Mouse (Mus musculus) adrenal gland, postnatal 10 days (tissue): ENCODE results near the gene Ly86. TPM values are rescaled to one million over a fixed set of nuclear protein-coding genes. Genes with fewer than 3 reads are reported as not detected.
A peak's percentile ranks its signal among the peaks of the same experiment; 100 is the strongest.

Experiments
- DNase-seq: peaks from one replicate; pipeline ENCODE4 v3.0.0; 2021; ENCODE audit warnings: mixed read lengths
- long read RNA-seq, 2 experiments: library from polyadenylated mRNA; stranded (forward); transcript quantifications; one replicate each; pipeline ENCODE4 v2.0.0; 2021
- total RNA-seq, 2 experiments: library from RNA; stranded (reverse); gene quantifications; 2 replicates each; pipeline ENCODE4 v1.2.3; 2021

Ly86 gene
- total RNA-seq: 1 to 10 TPM; 4.2 to 4.6 TPM
- long read RNA-seq, experiment 1, partial matches to known transcripts: 0 of 4 reads
- long read RNA-seq, experiment 1, other reads (novel, unspliced or antisense): 0 of 4 reads
- long read RNA-seq, experiment 2, partial matches to known transcripts: 0 of 1 reads
- long read RNA-seq, experiment 2, other reads (novel, unspliced or antisense): 0 of 1 reads

- no peak for DNase-seq
These were observed at the start of gene Ly86 for GRCm38 (mm10) chr13:37344909-37345772. Gene Ly86 (plus strand): TSS chr13:37345208.

- no peak for DNase-seq
These were observed 47.1 kb upstream of the Ly86 start for GRCm38 (mm10) chr13:37297886-37298285.

- DNase-seq: peak; percentile 18
These were observed 46.2 kb upstream of the Ly86 start for GRCm38 (mm10) chr13:37298856-37299255.

GRCm38 (mm10) chr13:37302877-37303276, 42.1 kb upstream of the Ly86 start:
- DNase-seq: no peak

GRCm38 (mm10) chr13:37308006-37308405, 37.0 kb upstream of the Ly86 start:
- DNase-seq: no peak

- DNase-seq: no peak
These were observed 35.7 kb upstream of the Ly86 start for GRCm38 (mm10) chr13:37309296-37309695.

GRCm38 (mm10) chr13:37310331-37310730, 34.7 kb upstream of the Ly86 start:
- no peak for DNase-seq

GRCm38 (mm10) chr13:37311555-37312221, 33.3 kb upstream of the Ly86 start:
- DNase-seq: peak; percentile 6

GRCm38 (mm10) chr13:37312222-37312928, 32.6 kb upstream of the Ly86 start:
- DNase-seq: peak; percentile 92

- no peak for DNase-seq
These were observed 32.1 kb upstream of the Ly86 start for GRCm38 (mm10) chr13:37312951-37313350.

- DNase-seq: peak; percentile 81
These were observed 19.5 kb upstream of the Ly86 start for GRCm38 (mm10) chr13:37325504-37325903.

- no peak for DNase-seq
These were observed 15.3 kb upstream of the Ly86 start for GRCm38 (mm10) chr13:37329747-37330146.

GRCm38 (mm10) chr13:37330971-37331370, 14.0 kb upstream of the Ly86 start:
- DNase-seq: no peak

- DNase-seq: no peak
These were observed 12.0 kb upstream of the Ly86 start for GRCm38 (mm10) chr13:37332779-37333543.

- no peak for DNase-seq
These were observed 11.5 kb upstream of the Ly86 start for GRCm38 (mm10) chr13:37333544-37333870.

GRCm38 (mm10) chr13:37337269-37337668, 7.7 kb upstream of the Ly86 start:
- DNase-seq: no peak

- DNase-seq: no peak
These were observed 7.1 kb upstream of the Ly86 start for GRCm38 (mm10) chr13:37337871-37338270.

- no peak for DNase-seq
These were observed 2.2 kb upstream of the Ly86 start for GRCm38 (mm10) chr13:37342804-37343203.

GRCm38 (mm10) chr13:37345823-37346222, 815 bp downstream of the Ly86 start:
- DNase-seq: no peak

GRCm38 (mm10) chr13:37347871-37348595, 3.0 kb downstream of the Ly86 start:
- no peak for DNase-seq

GRCm38 (mm10) chr13:37349051-37349450, 4.0 kb downstream of the Ly86 start:
- no peak for DNase-seq
